Mouse (Mus musculus) liver, embryonic 14.5 days (tissue): ENCODE results near the gene Negr1. TPM values are rescaled to one million over a fixed set of nuclear protein-coding genes. Genes with fewer than 3 reads are reported as not detected.

Experiments used
- ATAC-seq: fragments of 200-750 bp; cut with Nextera tagmentation; 2 replicates; pipeline ENCODE4 v1.8.0; 2017; ENCODE audit warnings: moderate number of reproducible peaks, mild to moderate bottlenecking, moderate library complexity; ENCODE audit not compliant: insufficient read depth
- DNase-seq, 3 experiments: peaks; one replicate each; pipeline ENCODE4 v3.0.0-alpha.2; 2012 to 2013; ENCODE audit warnings: low read depth in 3 of 3, low spot score in 3 of 3
- H3K27ac ChIP-seq: fragments of 300-500 bp; sonication (generic); 2 replicates; pipeline ENCODE4 v1.5.1; 2014; ENCODE audit warnings: moderate library complexity, mild to moderate bottlenecking, control low read depth, inconsistent platforms
- H3K27me3 ChIP-seq: fragments of 300-500 bp; sonication (generic); 2 replicates; pipeline ENCODE4 v1.6.1; 2014; ENCODE audit warnings: mild to moderate bottlenecking, low read length, moderate library complexity; ENCODE audit not compliant: control insufficient read depth, insufficient read depth
- H3K36me3 ChIP-seq: fragments of 300-500 bp; sonication (generic); replicated peaks from 2 replicates; pipeline ENCODE4 v1.6.1; 2014; ENCODE audit warnings: low read depth; ENCODE audit not compliant: control insufficient read depth, insufficient read depth
- H3K4me1 ChIP-seq, 2 experiments: fragments of 200-500 bp in 1 of 2; fragments of 300-500 bp in 1 of 2; sonication (generic) in 1 of 2; replicated peaks; 2 replicates each; pipeline ENCODE4 v1.6.1; 2012 to 2014; ENCODE audit warnings: antibody characterized with exemption in 1 of 2, inconsistent platforms in 1 of 2, low read length in 1 of 2; ENCODE audit not compliant: control insufficient read depth in 2 of 2, insufficient read depth in 2 of 2
- H3K4me2 ChIP-seq: fragments of 300-500 bp; sonication (generic); 2 replicates; pipeline ENCODE4 v1.6.1; 2014; ENCODE audit warnings: low read depth, mild to moderate bottlenecking, control low read depth, moderate library complexity
- H3K4me3 ChIP-seq, 2 experiments: fragments of 200-500 bp in 1 of 2; fragments of 300-500 bp in 1 of 2; sonication (generic) in 1 of 2; 2 replicates each; pipeline ENCODE4 v1.5.1; 2012 to 2014; ENCODE audit warnings: low read depth in 2 of 2, low read length in 2 of 2, mild to moderate bottlenecking in 2 of 2, control low read depth in 1 of 2, inconsistent platforms in 1 of 2, moderate library complexity in 1 of 2; ENCODE audit not compliant: insufficient read depth in 1 of 2
- H3K9ac ChIP-seq: fragments of 300-500 bp; sonication (generic); replicated peaks from 2 replicates; pipeline ENCODE4 v1.6.1; 2014; ENCODE audit warnings: mild to moderate bottlenecking, control low read depth, moderate library complexity
- H3K9me3 ChIP-seq: fragments of 300-500 bp; sonication (generic); 2 replicates; pipeline ENCODE4 v1.6.1; 2016; ENCODE audit warnings: low read length, mixed read lengths; ENCODE audit not compliant: control insufficient read depth
- CTCF ChIP-seq: IDR thresholded peaks from 2 replicates; pipeline ENCODE4 v1.5.1; 2016; ENCODE audit warnings: antibody characterized with exemption, low read depth, control low read depth
- EP300 ChIP-seq: IDR thresholded peaks from 2 replicates; pipeline ENCODE4 v1.6.1; 2016; ENCODE audit warnings: antibody characterized with exemption, low read depth
- WGBS: fragments of 180-500 bp; shearing (Covaris S2); extraction: QIAGEN DNeasy Blood & Tissue Kit; methylation state at CpG from one replicate; pipeline ENCODE4 v1.1.7; 2014; ENCODE audit not compliant: insufficient replicate concordance; 5-methylcytosine and 5-hydroxymethylcytosine counted together
- polyA plus RNA-seq, 2 experiments: library from polyadenylated mRNA; depleted of rRNA in 1 of 2; stranded (reverse) in 1 of 2; unstranded in 1 of 2; fragments of >200 nt; fragmentation: Nextera tagmentation in 1 of 2; extraction: Ambion mirVana in 1 of 2; gene quantifications; 2 replicates each; pipeline versions ENCODE4 v1.2.1 to v1.2.3; 2012 to 2014

The Negr1 gene
- polyA plus RNA-seq, 2 experiments: 0.03 TPM; not detected in 1

DNA sequence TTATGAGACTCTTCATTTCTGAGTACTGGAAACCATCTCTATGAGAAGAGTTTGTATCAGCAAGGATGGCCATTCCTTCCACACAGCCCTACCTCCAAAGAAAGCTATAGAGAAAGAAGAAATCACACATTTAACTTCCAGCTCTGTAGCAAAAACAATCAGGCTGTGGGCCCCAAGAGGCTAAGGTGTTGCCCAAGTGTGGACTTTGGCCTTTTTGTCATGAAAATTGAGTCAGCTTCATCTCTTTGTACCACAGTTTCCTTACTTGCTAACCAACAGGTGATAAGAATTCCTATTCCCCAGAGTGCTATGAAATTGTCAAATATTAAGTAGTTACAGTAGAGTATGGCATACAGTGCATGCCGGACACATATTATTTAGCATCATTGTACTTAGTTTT lies 369.9 kb downstream of the Negr1 start:
- H3K4me2 ChIP-seq: no peak overlapping the region
- TF ChIP-seq EP300: no peak
- TF ChIP-seq CTCF: no peak
- no peaks in the 10 kb centered on the region for H3K27me3 ChIP-seq
- H3K9me3 ChIP-seq: no peaks in the 10 kb centered on the region
- H3K4me3 ChIP-seq: no peak overlapping the region
- H3K27ac ChIP-seq: no peak overlapping the region
- ATAC-seq (no peak), DNase-seq (no peak)
- WGBS: 52% methylated on average over 1 of the region's 1 CpGs
- no peaks in the 10 kb centered on the region for H3K36me3 ChIP-seq
- no peak overlapping the region for H3K9ac ChIP-seq
- H3K4me1 ChIP-seq: no peaks in the 10 kb centered on the region

DNA sequence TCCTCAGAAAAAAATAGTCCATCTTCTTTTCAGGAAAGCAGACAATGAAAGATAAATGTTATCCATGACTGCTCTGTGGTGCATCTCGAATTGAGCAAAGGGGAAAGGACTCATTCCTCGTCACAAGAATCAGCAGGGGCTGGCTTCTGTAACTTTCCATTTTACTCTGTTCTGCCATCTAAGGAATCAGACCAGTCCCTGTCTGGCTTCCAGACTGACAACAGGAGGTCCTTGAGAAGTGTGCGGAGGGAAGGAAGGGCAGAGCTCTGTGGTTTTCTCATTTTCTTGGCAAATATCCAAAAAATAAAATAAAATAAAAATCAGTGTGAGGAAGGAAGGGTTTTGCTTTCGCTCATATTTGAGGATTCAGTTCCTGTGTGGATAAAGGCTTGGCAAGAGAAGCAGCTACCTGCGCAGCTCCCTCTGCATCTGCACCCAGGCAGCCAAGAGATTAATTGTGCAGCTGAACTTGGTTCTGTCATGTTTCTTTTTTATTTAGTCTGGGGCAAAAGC lies 373.2 kb downstream of the Negr1 start:
- no peak overlapping the region for H3K4me3 ChIP-seq
- 57% methylated on average over 5 of the region's 5 CpGs for WGBS
- H3K27ac ChIP-seq: no peak overlapping the region
- no peak overlapping the region for H3K9ac ChIP-seq
- H3K4me2 ChIP-seq: no peak overlapping the region
- no peaks in the 10 kb centered on the region for H3K4me1 ChIP-seq
- no peak for DNase-seq
- H3K36me3 ChIP-seq: no peaks in the 10 kb centered on the region
- H3K9me3 ChIP-seq: no peaks in the 10 kb centered on the region
- TF ChIP-seq CTCF (no peak), EP300 (no peak)
- H3K27me3 ChIP-seq: no peaks in the 10 kb centered on the region
- ATAC-seq: no peak

DNA sequence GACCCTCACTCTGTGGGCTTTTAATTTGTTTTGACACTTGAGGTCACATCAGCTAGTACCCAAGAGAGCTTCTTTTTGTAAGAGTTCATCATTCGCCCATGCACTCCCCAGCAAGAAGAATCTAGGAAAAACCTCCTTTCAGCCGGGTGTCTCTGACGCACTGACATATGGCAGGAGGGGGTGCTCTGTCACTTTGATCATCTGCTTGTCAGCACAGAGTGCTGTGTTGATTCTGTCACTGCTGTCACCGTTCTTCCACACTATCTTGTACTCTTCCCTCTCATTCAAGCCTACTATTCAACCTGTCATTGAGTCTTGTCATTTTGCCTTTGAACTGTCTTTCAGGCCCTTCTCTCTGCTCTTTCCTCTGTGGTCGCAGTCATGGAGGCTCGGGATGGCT lies 385.8 kb downstream of the Negr1 start:
- H3K27me3 ChIP-seq: no peaks in the 10 kb centered on the region
- H3K9ac ChIP-seq: no peak overlapping the region
- H3K36me3 ChIP-seq: no peaks in the 10 kb centered on the region
- TF ChIP-seq CTCF: no peak
- TF ChIP-seq EP300: no peak
- WGBS: 59% methylated on average over 6 of the region's 6 CpGs
- no peak for ATAC-seq
- no peaks in the 10 kb centered on the region for H3K9me3 ChIP-seq
- no peak overlapping the region for H3K27ac ChIP-seq
- DNase-seq: no peak
- H3K4me1 ChIP-seq: no peaks in the 10 kb centered on the region
- H3K4me2 ChIP-seq: no peak overlapping the region
- H3K4me3 ChIP-seq: no peak overlapping the region

DNA sequence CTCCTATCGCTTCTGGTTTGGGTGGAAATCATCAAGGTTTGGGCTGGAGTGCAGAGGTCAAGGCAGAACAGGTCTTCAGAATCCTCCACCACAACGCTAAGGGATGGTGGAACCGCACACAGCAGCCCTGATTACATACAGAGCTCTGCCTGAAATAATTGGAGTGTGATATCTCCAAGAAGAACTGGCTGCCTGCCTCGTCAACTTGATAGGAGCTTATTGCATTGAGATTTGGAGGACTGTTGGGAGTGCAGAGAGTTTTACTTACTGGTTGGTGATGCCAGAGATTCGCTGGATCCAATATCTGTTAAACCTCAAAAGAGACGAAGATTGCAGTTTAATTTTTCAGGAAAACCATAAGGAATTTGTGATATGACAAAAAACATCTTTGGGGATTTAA lies 391.4 kb downstream of the Negr1 start:
- WGBS: 46% methylated on average over 6 of the region's 6 CpGs
- H3K27ac ChIP-seq: no peak overlapping the region

DNA sequence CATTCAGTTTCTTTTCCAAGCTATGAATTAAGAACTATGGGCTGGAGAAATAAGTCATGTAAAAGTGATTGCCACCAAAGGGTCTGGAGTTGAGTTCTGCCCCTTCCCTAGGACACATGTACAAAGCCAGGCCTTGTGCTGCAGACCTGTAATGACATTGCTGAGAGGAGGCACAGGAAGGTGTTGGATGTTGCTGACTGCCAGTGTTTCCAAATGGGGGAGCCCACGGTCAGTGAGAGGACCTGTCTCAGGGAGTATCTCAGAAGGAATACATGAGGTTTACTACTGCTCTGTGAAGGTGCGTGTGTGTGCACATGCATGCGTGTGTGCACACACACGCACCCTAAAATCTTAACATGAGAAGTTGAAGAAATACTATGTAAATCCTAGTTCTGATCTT lies 393.5 kb downstream of the Negr1 start:
- Histone ChIP-seq H3K27me3 (no peaks in the 10 kb centered on the region), H3K4me1 (no peaks in the 10 kb centered on the region), H3K9ac (no peak overlapping the region), H3K4me3 (no peak overlapping the region), H3K27ac (no peak overlapping the region), H3K9me3 (no peaks in the 10 kb centered on the region), H3K4me2 (no peak overlapping the region), H3K36me3 (no peaks in the 10 kb centered on the region)
- ATAC-seq: no peak
- TF ChIP-seq EP300 (no peak), CTCF (no peak)
- 69% methylated on average over 4 of the region's 4 CpGs for WGBS
- DNase-seq: no peak

More for the DNA sequence above, 391.4 kb downstream of the Negr1 start:
- Histone ChIP-seq H3K27me3 (no peaks in the 10 kb centered on the region), H3K4me2 (no peak overlapping the region), H3K4me1 (no peaks in the 10 kb centered on the region), H3K9me3 (no peaks in the 10 kb centered on the region), H3K36me3 (no peaks in the 10 kb centered on the region), H3K4me3 (no peak overlapping the region), H3K9ac (no peak overlapping the region)
- ATAC-seq: no peak
- DNase-seq: no peak
- TF ChIP-seq EP300: no peak
- TF ChIP-seq CTCF: no peak
